Mouse (Mus musculus): ENCODE data around the gene Htr6. TPM values are rescaled to one million over a fixed set of nuclear protein-coding genes. Genes with fewer than 3 reads are reported as not detected.

Gene Htr6
- polyA plus RNA-seq, 1 experiment from 2014 or later, result 0.30 TPM

- DNase-seq (ENCODE audit: low spot score) (no peak), ATAC-seq (no peak)
- H3K27ac ChIP-seq (ENCODE audit: low read depth, low read length), result no peak overlapping the region; the same call in 1 of the 2 replicates
- no peaks in the 10 kb centered on the region for H3K36me3 ChIP-seq (ENCODE audit: control insufficient read depth, insufficient read depth, low read length)
- H3K9ac ChIP-seq (ENCODE audit: low read length), result no peak overlapping the region
- H3K27me3 ChIP-seq (replicated peaks; ENCODE audit: control insufficient read depth, insufficient read depth, low read length), result no peaks in the 10 kb centered on the region
- 0 out of 2 replicates have a peak, but pooled peaks cover 3% of the 10 kb centered on the region for H3K4me1 ChIP-seq (ENCODE audit: control insufficient read depth, insufficient read depth, low read length)
- H3K9me3 ChIP-seq (replicated peaks; ENCODE audit: control insufficient read depth, low read length), result no peaks in the 10 kb centered on the region
- no peak overlapping the region for H3K4me2 ChIP-seq (ENCODE audit: low read length)
- no peak overlapping the region for H3K4me3 ChIP-seq (ENCODE audit: low read depth, low read length)
- WGBS, result 71% methylated on average over 3 of the region's 3 CpGs
Measured at GRCm38 (mm10) chr4:139110858-139111257, 35.5 kb upstream of the Htr6 start.

- Histone ChIP-seq H3K4me2 (ENCODE audit: low read length) (no peak overlapping the region), H3K27ac (ENCODE audit: low read depth, low read length) (no peak overlapping the region), H3K4me3 (ENCODE audit: low read depth, low read length) (no peak overlapping the region), H3K4me1 (ENCODE audit: control insufficient read depth, insufficient read depth, low read length) (no peaks in the 10 kb centered on the region), H3K36me3 (ENCODE audit: control insufficient read depth, insufficient read depth, low read length) (peaks cover 28% of the 10 kb centered on the region), H3K9ac (ENCODE audit: low read length) (no peak overlapping the region), H3K27me3 (replicated peaks; ENCODE audit: control insufficient read depth, insufficient read depth, low read length) (no peaks in the 10 kb centered on the region), H3K9me3 (replicated peaks; ENCODE audit: control insufficient read depth, low read length) (no peaks in the 10 kb centered on the region)
- ATAC-seq, result no peak
- 94% methylated on average over 1 of the region's 1 CpGs for WGBS
- DNase-seq (ENCODE audit: low spot score), result no peak
Measured at GRCm38 (mm10) chr4:139105453-139105852, 30.1 kb upstream of the Htr6 start.

GRCm38 (mm10) chr4:139101546-139101945 is 26.2 kb upstream of the Htr6 start:
- DNase-seq (ENCODE audit: low spot score) (no peak), ATAC-seq (no peak)
- peaks cover 28% of the 10 kb centered on the region for H3K36me3 ChIP-seq (ENCODE audit: control insufficient read depth, insufficient read depth, low read length)
- H3K4me2 ChIP-seq (ENCODE audit: low read length), result no peak overlapping the region
- H3K27ac ChIP-seq (ENCODE audit: low read depth, low read length), result no peak overlapping the region
- no peak overlapping the region for H3K9ac ChIP-seq (ENCODE audit: low read length)
- H3K4me3 ChIP-seq (ENCODE audit: low read depth, low read length), result no peak overlapping the region
- WGBS, result 84% methylated on average over 6 of the region's 6 CpGs
- no peaks in the 10 kb centered on the region for H3K27me3 ChIP-seq (replicated peaks; ENCODE audit: control insufficient read depth, insufficient read depth, low read length)
- H3K9me3 ChIP-seq (replicated peaks; ENCODE audit: control insufficient read depth, low read length), result no peaks in the 10 kb centered on the region
- H3K4me1 ChIP-seq (ENCODE audit: control insufficient read depth, insufficient read depth, low read length), result no peaks in the 10 kb centered on the region

- 91% methylated on average over 8 of the region's 8 CpGs for WGBS
- DNase-seq (ENCODE audit: low spot score), result no peak
Measured at GRCm38 (mm10) chr4:139100326-139100725, 25.0 kb upstream of the Htr6 start.

GRCm38 (mm10) chr4:139096201-139096600 is 20.8 kb upstream of the Htr6 start:
- ATAC-seq, result no peak
- H3K4me3 ChIP-seq (ENCODE audit: low read depth, low read length), result no peak overlapping the region
- WGBS, result 67% methylated on average over 5 of the region's 5 CpGs
- H3K27ac ChIP-seq (ENCODE audit: low read depth, low read length), result no peak overlapping the region
- H3K36me3 ChIP-seq (ENCODE audit: control insufficient read depth, insufficient read depth, low read length), result no peaks in the 10 kb centered on the region
- no peak for DNase-seq (ENCODE audit: low spot score)
- H3K9ac ChIP-seq (ENCODE audit: low read length), result no peak overlapping the region
- H3K4me2 ChIP-seq (ENCODE audit: low read length), result no peak overlapping the region
- H3K27me3 ChIP-seq (replicated peaks; ENCODE audit: control insufficient read depth, insufficient read depth, low read length), result peaks cover 17% of the 10 kb centered on the region
- no peaks in the 10 kb centered on the region for H3K9me3 ChIP-seq (replicated peaks; ENCODE audit: control insufficient read depth, low read length)
- peaks cover 7% of the 10 kb centered on the region; the same call in 1 of the 2 replicates for H3K4me1 ChIP-seq (ENCODE audit: control insufficient read depth, insufficient read depth, low read length)

More at GRCm38 (mm10) chr4:139100326-139100725, 25.0 kb upstream of the Htr6 start:
- H3K9me3 ChIP-seq (replicated peaks; ENCODE audit: control insufficient read depth, low read length), result no peaks in the 10 kb centered on the region
- H3K27me3 ChIP-seq (replicated peaks; ENCODE audit: control insufficient read depth, insufficient read depth, low read length), result no peaks in the 10 kb centered on the region
- H3K9ac ChIP-seq (ENCODE audit: low read length), result no peak overlapping the region
- no peak overlapping the region for H3K27ac ChIP-seq (ENCODE audit: low read depth, low read length)
- no peak overlapping the region for H3K4me2 ChIP-seq (ENCODE audit: low read length)
- no peaks in the 10 kb centered on the region for H3K4me1 ChIP-seq (ENCODE audit: control insufficient read depth, insufficient read depth, low read length)
- ATAC-seq, result no peak
- H3K4me3 ChIP-seq (ENCODE audit: low read depth, low read length), result no peak overlapping the region
- H3K36me3 ChIP-seq (ENCODE audit: control insufficient read depth, insufficient read depth, low read length), result peaks cover 28% of the 10 kb centered on the region

GRCm38 (mm10) chr4:139095406-139095805 is 20.0 kb upstream of the Htr6 start:
- no peak overlapping the region for H3K4me3 ChIP-seq (ENCODE audit: low read depth, low read length)
- no peaks in the 10 kb centered on the region for H3K9me3 ChIP-seq (replicated peaks; ENCODE audit: control insufficient read depth, low read length)
- ATAC-seq, result no peak
- peaks cover 7% of the 10 kb centered on the region; the same call in 1 of the 2 replicates for H3K4me1 ChIP-seq (ENCODE audit: control insufficient read depth, insufficient read depth, low read length)
- no peaks in the 10 kb centered on the region for H3K36me3 ChIP-seq (ENCODE audit: control insufficient read depth, insufficient read depth, low read length)
- WGBS, result 31% methylated on average over 1 of the region's 1 CpGs
- no peak overlapping the region for H3K27ac ChIP-seq (ENCODE audit: low read depth, low read length)
- DNase-seq (ENCODE audit: low spot score), result no peak
- peaks cover 25% of the 10 kb centered on the region for H3K27me3 ChIP-seq (replicated peaks; ENCODE audit: control insufficient read depth, insufficient read depth, low read length)
- H3K9ac ChIP-seq (ENCODE audit: low read length), result no peak overlapping the region
- H3K4me2 ChIP-seq (ENCODE audit: low read length), result no peak overlapping the region

- no peak overlapping the region for H3K27ac ChIP-seq (ENCODE audit: low read depth, low read length)
- peak overlapping the region; percentile 48 for H3K4me3 ChIP-seq (ENCODE audit: low read depth, low read length)
- peak overlapping the region; percentile 62 for H3K9ac ChIP-seq (ENCODE audit: low read length)
- no peak for DNase-seq (ENCODE audit: low spot score)
- H3K36me3 ChIP-seq (ENCODE audit: control insufficient read depth, insufficient read depth, low read length), result no peaks in the 10 kb centered on the region
- peaks cover 7% of the 10 kb centered on the region; the same call in 1 of the 2 replicates for H3K4me1 ChIP-seq (ENCODE audit: control insufficient read depth, insufficient read depth, low read length)
- 25% methylated on average over 13 of the region's 13 CpGs for WGBS
- no peak for ATAC-seq
- H3K4me2 ChIP-seq (ENCODE audit: low read length), result peak overlapping the region; percentile 85
- H3K9me3 ChIP-seq (replicated peaks; ENCODE audit: control insufficient read depth, low read length), result no peaks in the 10 kb centered on the region
- H3K27me3 ChIP-seq (replicated peaks; ENCODE audit: control insufficient read depth, insufficient read depth, low read length), result peaks cover 27% of the 10 kb centered on the region
Measured at GRCm38 (mm10) chr4:139093196-139093530, 17.8 kb upstream of the Htr6 start.

- Histone ChIP-seq H3K4me1 (ENCODE audit: control insufficient read depth, insufficient read depth, low read length) (peaks cover 7% of the 10 kb centered on the region; the same call in 1 of the 2 replicates), H3K9me3 (replicated peaks; ENCODE audit: control insufficient read depth, low read length) (no peaks in the 10 kb centered on the region), H3K36me3 (ENCODE audit: control insufficient read depth, insufficient read depth, low read length) (no peaks in the 10 kb centered on the region), H3K9ac (ENCODE audit: low read length) (peak within 1 kb of the TSS; percentile 62), H3K4me3 (ENCODE audit: low read depth, low read length) (peak within 1 kb of the TSS; percentile 48), H3K27me3 (replicated peaks; ENCODE audit: control insufficient read depth, insufficient read depth, low read length) (peaks cover 27% of the 10 kb centered on the region), H3K27ac (ENCODE audit: low read depth, low read length) (0 out of 2 replicates have a peak within 1 kb of the TSS, but pooled peaks have one; percentile 10), H3K4me2 (ENCODE audit: low read length) (peak within 1 kb of the TSS; percentile 85)
- DNase-seq (ENCODE audit: low spot score), result no peak
- peak; percentile 52 for ATAC-seq
- WGBS, result under 1% methylated on average over 68 of the region's 105 CpGs
Measured at GRCm38 (mm10) chr4:139092356-139093195, 17.2 kb upstream of the Htr6 start, which contains the start of gene Nbl1. Gene Nbl1 (minus strand): TSS chr4:139092993.
